Mouse (Mus musculus) erythroblast, embryonic 14.5 days (primary cell): Measurements from ENCODE around the gene Cmtr1.

Experiments used
- GATA1 ChIP-seq: IDR thresholded peaks from 2 replicates; pipeline ENCODE4 v1.6.1; 2012; ENCODE audit warnings: low read length, inconsistent platforms, mixed read lengths
- TAL1 ChIP-seq: IDR thresholded peaks from 3 replicates; pipeline ENCODE4 v1.6.1; 2012; ENCODE audit warnings: low read length, inconsistent platforms, mixed read lengths

DNA sequence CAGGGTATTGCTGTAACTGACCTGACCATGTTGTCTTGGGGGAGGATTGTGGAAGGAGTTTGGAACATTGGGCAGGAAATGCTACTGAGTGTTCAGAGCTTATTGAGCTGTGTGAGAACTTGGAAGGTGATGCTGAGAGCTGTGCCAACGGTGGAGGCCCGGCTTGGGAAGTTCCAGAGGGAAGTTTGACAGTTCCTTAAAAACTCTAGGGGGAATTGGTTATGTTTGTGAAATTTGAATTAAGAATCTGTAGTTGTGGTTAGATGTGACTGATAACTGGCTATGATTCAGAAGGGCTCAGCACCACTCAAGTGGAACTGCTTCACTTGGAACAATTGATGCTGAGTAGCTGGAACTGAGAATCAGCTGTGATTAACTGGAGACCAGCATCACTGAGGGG, 10.6 kb downstream of the Cmtr1 start:
- TF ChIP-seq GATA1 (no peak), TAL1 (no peak)
